Mouse (Mus musculus) embryonic fibroblast, embryonic 13.5 days (primary cell): ENCODE data around the gene Nhsl1.

Experiments
- CTCF ChIP-seq: IDR thresholded peaks from 2 replicates; pipeline ENCODE4 v1.5.1; 2011; ENCODE audit warnings: mild to moderate bottlenecking, control low read depth, low read length, moderate library complexity, borderline replicate concordance; ENCODE audit not compliant: insufficient read depth
- POLR2A ChIP-seq: IDR thresholded peaks from 2 replicates; pipeline ENCODE4 v1.6.1; 2011; ENCODE audit warnings: low read depth, mild to moderate bottlenecking, control low read depth, low read length, moderate library complexity

- TF ChIP-seq CTCF (no peak), POLR2A (no peak)
These were observed 209.0 kb downstream of the Nhsl1 start for GRCm38 (mm10) chr10:18527766-18528165.
